Comparison of ENCODE assay signal across 9 mouse cellular contexts in the genomic region with DNA sequence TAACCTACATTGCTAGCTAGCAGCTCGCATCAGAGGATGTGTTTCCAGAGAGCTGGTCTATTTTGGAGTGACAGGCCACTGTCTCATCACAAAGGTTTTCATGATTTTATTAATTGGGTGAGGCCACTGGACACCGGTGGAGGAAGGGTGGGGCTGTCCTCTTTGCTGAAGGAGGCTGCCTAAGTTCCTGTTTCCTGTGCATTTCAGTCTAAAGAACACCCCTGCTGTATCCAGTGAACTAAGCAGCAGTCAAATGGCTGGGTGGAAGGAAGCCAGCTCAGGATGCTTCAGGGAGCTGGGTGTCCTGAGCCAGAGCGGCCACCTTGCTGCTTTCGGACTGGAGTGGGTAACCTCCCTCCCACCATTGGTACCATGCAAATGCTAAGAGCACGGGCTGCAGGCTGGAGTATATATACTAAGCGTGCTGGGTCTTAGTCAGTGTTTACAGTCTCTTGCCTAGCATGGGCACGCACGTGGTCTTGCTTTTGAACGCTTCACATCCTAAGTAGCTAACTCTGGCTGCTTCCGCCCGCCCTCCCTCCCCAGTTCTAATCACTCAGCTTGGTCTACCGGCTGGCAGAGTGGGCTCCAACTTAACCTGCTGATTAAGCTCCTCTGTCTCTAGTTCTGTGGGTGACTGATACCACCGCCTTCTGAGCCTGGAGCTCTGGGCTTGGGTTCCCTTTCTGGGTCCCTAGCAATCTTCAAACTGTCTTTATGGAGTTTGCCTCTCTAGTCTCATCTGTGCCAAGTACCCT. TPM values are rescaled to one million over a fixed set of nuclear protein-coding genes. Genes with fewer than 3 reads are reported as not detected.
DNase-seq lines count a peak whose midpoint lies in the region; ATAC-seq and TF ChIP-seq lines count a peak whose summit lies in the region.
"Had no signal": no experiment of that assay in that cellular context is flagged by ENCODE, and none has a peak within 500 bp of the region (broad histone marks: within the 10 kb centered on the region; RNA-seq: fewer than 3 reads in every experiment).

No protein-coding gene starts in this region.

- no peak for TF ChIP-seq POLR2A in bone marrow, adult 2 months (IDR thresholded peaks at IDR 0.05; ENCODE audit: borderline replicate concordance, control insufficient read depth, low read depth, low read length)

- H3K4me3 ChIP-seq in forebrain, embryonic 10.5 days = no peak overlapping the region
- no peak overlapping the region for H3K4me3 ChIP-seq in forebrain, embryonic 14.5 days (ENCODE audit: low read depth, low read length)
- peak overlapping the region; percentile 1 for H3K4me3 ChIP-seq in bone marrow, adult 2 months (replicated peaks; ENCODE audit: control insufficient read depth, low read depth, low read length)
- no peak overlapping the region for H3K4me3 ChIP-seq in hindbrain, embryonic 12.5 days
- H3K4me3 ChIP-seq in liver, embryonic 14.5 days (ENCODE audit: insufficient read depth in 1 of 2, low read depth in 2 of 2, low read length in 2 of 2) = no peak overlapping the region
- no peak overlapping the region for H3K4me3 ChIP-seq in neural tube, embryonic 15.5 days (replicated peaks)
- H3K4me3 ChIP-seq: neural tube, embryonic 12.5 days had no signal

- H3K9ac ChIP-seq in forebrain, embryonic 14.5 days (ENCODE audit: low read length) = no peak overlapping the region
- H3K9ac ChIP-seq in hindbrain, embryonic 12.5 days = no peak overlapping the region
- H3K9ac ChIP-seq in liver, embryonic 14.5 days (replicated peaks) = no peak overlapping the region
- H3K9ac ChIP-seq in neural tube, embryonic 15.5 days (replicated peaks) = no peak overlapping the region; the same call in 1 of the 2 replicates
- H3K9ac ChIP-seq: neural tube, embryonic 12.5 days had no signal

- H3K9me3 ChIP-seq in forebrain, embryonic 10.5 days = no peaks in the 10 kb centered on the region
- H3K9me3 ChIP-seq in forebrain, embryonic 14.5 days (replicated peaks; ENCODE audit: control insufficient read depth, low read length) = no peaks in the 10 kb centered on the region
- no peaks in the 10 kb centered on the region for H3K9me3 ChIP-seq in hindbrain, embryonic 12.5 days (replicated peaks)
- H3K9me3 ChIP-seq in liver, embryonic 14.5 days (ENCODE audit: control insufficient read depth, low read length) = no peaks in the 10 kb centered on the region
- H3K9me3 ChIP-seq in neural tube, embryonic 15.5 days (replicated peaks) = no peaks in the 10 kb centered on the region
- H3K9me3 ChIP-seq: neural tube, embryonic 12.5 days had no signal

- no peaks in the 10 kb centered on the region for H3K36me3 ChIP-seq in forebrain, embryonic 10.5 days (replicated peaks)
- H3K36me3 ChIP-seq in forebrain, embryonic 14.5 days (ENCODE audit: control insufficient read depth, insufficient read depth, low read length) = 0 out of 2 replicates have a peak, but pooled peaks cover 3% of the 10 kb centered on the region
- H3K36me3 ChIP-seq in hindbrain, embryonic 12.5 days = no peaks in the 10 kb centered on the region
- no peaks in the 10 kb centered on the region for H3K36me3 ChIP-seq in liver, embryonic 14.5 days (replicated peaks; ENCODE audit: control insufficient read depth, insufficient read depth, low read depth)
- H3K36me3 ChIP-seq in neural tube, embryonic 15.5 days = peaks cover 6% of the 10 kb centered on the region; the same call in 1 of the 2 replicates
- H3K36me3 ChIP-seq: neural tube, embryonic 12.5 days had no signal

- no peak for DNase-seq in forebrain, embryonic 10.5 days (ENCODE audit: extremely low spot score, low spot score)
- DNase-seq in forebrain, embryonic 14.5 days (ENCODE audit: low spot score) = no peak
- DNase-seq in liver, embryonic 14.5 days (ENCODE audit: low read depth in 3 of 3, low spot score in 3 of 3) = peak in 1 of 3 experiments; percentile 41
- no peak for DNase-seq in layer of hippocampus, postnatal 10 days (ENCODE audit: low spot score in 2 of 2)
- DNase-seq in c-Kit-positive CD71-positive TER-119-positive erythroid progenitor cells, embryonic 14.5 days (ENCODE audit: low spot score) = no peak

- no peak overlapping the region for H3K4me2 ChIP-seq in forebrain, embryonic 14.5 days (ENCODE audit: low read length)
- no peak overlapping the region for H3K4me2 ChIP-seq in hindbrain, embryonic 12.5 days (replicated peaks)
- H3K4me2 ChIP-seq in liver, embryonic 14.5 days (ENCODE audit: low read depth) = peak overlapping the region; percentile 69
- peak overlapping the region; percentile 91; the same call in 1 of the 2 replicates for H3K4me2 ChIP-seq in neural tube, embryonic 15.5 days

- peak; percentile 52 for TF ChIP-seq EP300 in liver, embryonic 14.5 days (IDR thresholded peaks at IDR 0.05; ENCODE audit: low read depth)

- H3K4me1 ChIP-seq in forebrain, embryonic 10.5 days = peaks cover 47% of the 10 kb centered on the region
- peaks cover 10% of the 10 kb centered on the region for H3K4me1 ChIP-seq in forebrain, embryonic 14.5 days (ENCODE audit: control insufficient read depth, insufficient read depth, low read length)
- H3K4me1 ChIP-seq in bone marrow, adult 2 months (ENCODE audit: control insufficient read depth, insufficient read depth, low read length) = peaks cover 12% of the 10 kb centered on the region
- peaks cover 27% of the 10 kb centered on the region for H3K4me1 ChIP-seq in hindbrain, embryonic 12.5 days
- peaks cover 7 to 27% of the 10 kb centered on the region in 2 experiments for H3K4me1 ChIP-seq in liver, embryonic 14.5 days (replicated peaks; ENCODE audit: control insufficient read depth in 2 of 2, insufficient read depth in 2 of 2, low read length in 1 of 2)
- peaks cover 42% of the 10 kb centered on the region for H3K4me1 ChIP-seq in neural tube, embryonic 15.5 days

- WGBS in forebrain, embryonic 10.5 days = 66% methylated on average over 13 of the region's 13 CpGs
- WGBS in forebrain, embryonic 14.5 days = 58% methylated on average over 13 of the region's 13 CpGs
- 5% methylated on average over 13 of the region's 13 CpGs for WGBS in bone marrow, adult 2 months
- 63% methylated on average over 13 of the region's 13 CpGs for WGBS in hindbrain, embryonic 12.5 days
- 16% methylated on average over 13 of the region's 13 CpGs for WGBS in liver, embryonic 14.5 days (ENCODE audit: insufficient replicate concordance)
- WGBS in neural tube, embryonic 15.5 days = 64% methylated on average over 13 of the region's 13 CpGs

- peak overlapping the region; percentile 36; the same call in 1 of the 2 replicates for H3K27ac ChIP-seq in forebrain, embryonic 10.5 days
- no peak overlapping the region for H3K27ac ChIP-seq in forebrain, embryonic 14.5 days (ENCODE audit: low read depth, low read length)
- H3K27ac ChIP-seq in bone marrow, adult 2 months (ENCODE audit: control insufficient read depth, insufficient read depth, low read depth, low read length, poor library complexity) = peak overlapping the region; percentile 11
- H3K27ac ChIP-seq in hindbrain, embryonic 12.5 days = peak overlapping the region; percentile 14; the same call in 1 of the 2 replicates
- no peak overlapping the region for H3K27ac ChIP-seq in liver, embryonic 14.5 days
- H3K27ac ChIP-seq in neural tube, embryonic 15.5 days (replicated peaks) = no peak overlapping the region
- H3K27ac ChIP-seq: neural tube, embryonic 12.5 days had no signal

- ATAC-seq in forebrain, embryonic 14.5 days = no peak
- no peak for ATAC-seq in hindbrain, embryonic 12.5 days (ENCODE audit: low FRiP score)
- peak; percentile 59 for ATAC-seq in liver, embryonic 14.5 days (ENCODE audit: insufficient read depth)
- ATAC-seq in neural tube, embryonic 15.5 days (ENCODE audit: low FRiP score) = no peak

- H3K27me3 ChIP-seq in forebrain, embryonic 10.5 days (ENCODE audit: poor library complexity, severe bottlenecking) = peaks cover 56% of the 10 kb centered on the region
- 0 out of 2 replicates have a peak, but pooled peaks cover 4% of the 10 kb centered on the region for H3K27me3 ChIP-seq in forebrain, embryonic 14.5 days (replicated peaks; ENCODE audit: control insufficient read depth, insufficient read depth, low read length)
- peaks cover 16% of the 10 kb centered on the region for H3K27me3 ChIP-seq in hindbrain, embryonic 12.5 days
- peaks cover 34% of the 10 kb centered on the region for H3K27me3 ChIP-seq in liver, embryonic 14.5 days (ENCODE audit: control insufficient read depth, insufficient read depth, low read length)
- no peaks in the 10 kb centered on the region for H3K27me3 ChIP-seq in neural tube, embryonic 15.5 days (replicated peaks)

- no peak for TF ChIP-seq CTCF in bone marrow, adult 2 months (IDR thresholded peaks at IDR 0.05; ENCODE audit: control insufficient read depth, insufficient read depth, low read length)
- TF ChIP-seq CTCF in liver, embryonic 14.5 days (IDR thresholded peaks at IDR 0.05; ENCODE audit: low read depth) = no peak

RNA-seq across cellular contexts. Expression of a gene that starts 3.3 kb away (rescaled TPM):
- polyA plus RNA-seq in forebrain, embryonic 10.5 days (2016; fragmentation: Nextera tagmentation; extraction: Ambion mirVana) = 6.7 and 7.9 TPM in 2 replicates
- 16.8 and 19.7 TPM in 2 replicates for polyA plus RNA-seq in forebrain, embryonic 14.5 days (2014; fragmentation: Nextera tagmentation; extraction: Ambion mirVana)
- 5.2 and 10.4 TPM in 2 replicates for polyA plus RNA-seq in bone marrow, adult 2 months (2011; ENCODE audit: insufficient read depth, insufficient read length, low replicate concordance, missing spikeins)
- polyA plus RNA-seq in hindbrain, embryonic 12.5 days (2016; fragmentation: Nextera tagmentation; extraction: Ambion mirVana) = 15.3 and 17.5 TPM in 2 replicates
- polyA plus RNA-seq in liver, embryonic 14.5 days (2012; rRNA removed) = 1.6 and 2.3 TPM in 2 replicates
- polyA plus RNA-seq in liver, embryonic 14.5 days (2014; fragmentation: Nextera tagmentation; extraction: Ambion mirVana) = 6.1 and 6.4 TPM in 2 replicates
- polyA plus RNA-seq in neural tube, embryonic 15.5 days (2015; fragmentation: Nextera tagmentation; extraction: Ambion mirVana) = 18.5 and 19.9 TPM in 2 replicates
- 10 to 100 TPM; 28.1 to 30.5 TPM for total RNA-seq in layer of hippocampus, postnatal 10 days (2021)

Comparison
In these comparisons a context has a peak if more than half of its experiments do, and no peak if none do; other contexts are left out.
1. H3K27ac ChIP-seq: peak in forebrain, embryonic 10.5 days (single experiment), bone marrow, adult 2 months (single experiment) and hindbrain, embryonic 12.5 days (single experiment); none in forebrain, embryonic 14.5 days (single experiment), liver, embryonic 14.5 days (single experiment) and neural tube, embryonic 15.5 days (single experiment).
2. H3K4me2 ChIP-seq: peak in liver, embryonic 14.5 days (single experiment) and neural tube, embryonic 15.5 days (single experiment); none in forebrain, embryonic 14.5 days (single experiment) and hindbrain, embryonic 12.5 days (single experiment).